Mouse (Mus musculus): ENCODE data around the gene Rab39.

Rab39 gene

DNA sequence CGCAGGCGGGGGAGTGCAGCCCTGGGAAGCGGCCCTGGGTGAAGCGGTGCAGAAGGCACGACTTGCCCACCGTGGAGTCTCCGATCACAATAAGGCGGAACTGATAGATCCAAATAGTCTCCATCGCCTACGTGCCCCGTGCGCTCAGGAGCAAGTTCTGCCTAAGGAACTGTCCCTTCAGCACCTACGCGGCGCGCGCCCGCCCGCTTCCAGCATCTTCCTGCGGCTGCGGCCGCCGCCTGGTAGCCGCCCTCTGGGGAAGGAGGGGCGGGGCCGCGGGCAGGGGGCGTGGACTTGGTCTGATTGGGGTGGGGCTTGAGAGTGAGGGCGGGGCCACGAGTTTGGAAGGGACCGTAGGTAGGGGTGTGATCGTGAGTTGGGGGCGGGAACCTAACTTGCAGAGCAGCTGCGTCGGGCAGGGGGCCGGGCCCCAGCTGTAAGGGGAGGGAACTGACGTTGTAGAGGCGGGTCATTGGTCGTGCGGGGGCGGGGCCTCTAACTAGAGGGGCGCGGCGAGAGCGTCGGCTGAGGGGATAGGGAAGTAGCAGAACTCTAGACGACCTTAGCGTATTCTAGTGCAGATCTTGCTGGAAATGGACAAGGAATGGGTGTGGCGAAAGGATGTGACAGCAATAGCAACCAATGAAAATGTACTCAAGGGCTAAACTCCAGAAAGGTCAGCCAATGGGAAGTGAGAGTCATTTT is at the start of gene Rab39:
TSS of gene Rab39 (minus strand) at position 241 of the 705 bp plus-strand sequence.
- peak; percentile 45 for DNase-seq (ENCODE audit: low spot score)

DNA sequence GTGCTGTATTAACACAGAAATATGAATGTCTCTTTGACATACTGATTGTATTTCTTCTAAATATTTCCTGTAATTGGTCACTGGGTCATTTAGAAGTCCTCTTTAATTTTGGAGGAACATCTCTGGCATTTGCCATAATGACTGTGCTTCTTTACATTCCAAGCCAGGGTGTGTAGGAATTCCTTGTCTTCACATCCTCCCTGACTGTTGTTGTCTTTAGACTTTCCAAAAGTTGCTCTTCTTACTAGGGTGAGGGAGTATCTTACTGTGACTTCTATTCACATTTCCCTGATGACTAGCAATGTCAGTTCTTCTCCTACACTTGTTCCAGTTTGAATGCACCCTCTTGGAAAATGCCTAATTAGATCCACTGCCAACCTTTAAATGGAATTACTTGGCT is 48.8 kb upstream of the Rab39 start:
- no peak for DNase-seq (ENCODE audit: low spot score)

DNA sequence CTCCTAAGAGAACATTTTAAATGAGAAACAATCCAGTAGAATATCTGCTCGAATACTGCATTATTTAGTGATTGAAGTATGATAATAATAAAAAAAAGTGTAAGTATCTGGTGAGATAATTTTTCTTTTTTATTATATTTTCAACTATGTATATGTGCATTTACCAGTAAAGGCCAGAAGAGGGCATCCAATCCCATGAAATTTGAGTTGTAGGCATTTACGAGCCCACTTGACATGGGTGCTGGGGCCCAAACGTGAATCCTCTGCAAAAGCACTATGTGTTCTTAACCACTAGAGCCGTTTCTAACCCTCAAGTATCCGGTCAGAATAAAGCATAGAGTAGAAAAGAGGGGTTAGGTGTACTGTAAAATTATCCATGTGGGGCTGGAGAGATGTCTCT is 44.9 kb upstream of the Rab39 start:
- no peak for DNase-seq (ENCODE audit: low spot score)

DNA sequence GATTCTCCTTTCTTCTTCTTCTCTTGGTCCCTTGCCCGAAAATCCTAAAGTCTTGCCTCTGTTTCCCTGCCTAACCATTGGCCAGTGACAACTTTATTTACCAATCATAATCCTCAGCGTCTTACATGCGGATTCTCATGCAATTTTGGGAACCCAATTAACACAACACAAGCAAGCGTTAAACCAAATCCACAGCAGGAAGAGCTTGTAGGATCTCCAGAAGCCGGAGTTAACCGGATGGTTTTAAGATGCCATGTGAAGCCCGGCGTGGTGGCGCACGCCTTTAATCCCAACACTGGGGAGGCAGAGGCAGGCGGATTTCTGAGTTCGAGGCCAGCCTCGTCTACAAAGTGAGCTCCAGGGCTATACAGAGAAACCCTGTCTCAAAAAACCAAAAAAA is 44.4 kb upstream of the Rab39 start:
- DNase-seq (ENCODE audit: low spot score): no peak

DNA sequence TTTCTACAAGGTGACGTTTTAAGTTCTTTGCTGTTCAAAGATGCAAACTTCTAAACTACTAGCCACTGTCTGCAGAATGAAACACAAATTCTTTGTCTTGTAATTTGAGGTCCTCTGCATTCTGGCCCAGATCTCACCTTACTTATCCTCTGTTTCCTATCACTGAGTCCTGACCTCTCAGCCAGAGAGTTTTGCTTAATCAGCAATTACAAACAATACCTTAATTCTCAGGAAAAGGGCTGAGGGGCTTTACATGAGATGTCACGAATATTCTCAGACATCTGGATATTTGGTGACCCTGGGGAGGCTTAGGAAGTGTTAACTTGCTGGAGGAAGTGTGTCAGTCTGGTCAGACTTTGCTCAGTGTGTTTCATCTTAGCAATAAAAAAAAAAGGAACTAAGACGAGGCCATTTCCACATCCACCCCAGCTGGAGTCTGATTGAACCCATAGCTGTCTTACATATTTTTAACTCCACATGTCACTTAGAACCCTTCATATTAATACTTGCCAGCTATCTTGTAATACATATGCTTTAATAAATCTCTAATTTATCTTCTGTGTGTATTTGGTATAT is 34.9 kb upstream of the Rab39 start:
- DNase-seq (ENCODE audit: low spot score): no peak

DNA sequence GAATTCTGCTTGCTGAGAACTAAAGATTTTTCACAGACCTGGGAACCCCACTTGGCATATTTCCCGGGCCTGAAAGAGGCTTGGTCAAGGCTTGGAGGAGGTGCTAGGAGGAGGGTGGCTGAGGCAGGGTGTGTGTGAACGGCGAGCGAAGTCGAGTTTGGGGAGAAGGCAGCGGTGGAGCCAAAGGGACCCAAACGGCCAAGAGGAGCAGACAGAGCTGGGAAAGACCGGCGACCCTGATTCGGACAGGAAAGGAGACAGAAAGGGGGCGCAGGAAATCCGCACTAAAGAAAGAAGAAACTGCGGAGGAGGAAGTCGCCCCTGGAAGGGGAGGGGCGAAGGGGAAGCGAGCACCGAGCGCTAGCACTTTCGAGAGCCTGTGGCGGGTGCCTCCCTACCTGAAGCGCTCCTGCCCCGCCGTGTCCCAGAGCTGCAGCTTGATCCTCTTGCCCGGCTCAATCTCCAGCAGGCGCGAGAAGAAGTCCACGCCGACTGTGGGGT is 491 bp downstream of the Rab39 start:
- DNase-seq (ENCODE audit: low spot score): no peak

DNA sequence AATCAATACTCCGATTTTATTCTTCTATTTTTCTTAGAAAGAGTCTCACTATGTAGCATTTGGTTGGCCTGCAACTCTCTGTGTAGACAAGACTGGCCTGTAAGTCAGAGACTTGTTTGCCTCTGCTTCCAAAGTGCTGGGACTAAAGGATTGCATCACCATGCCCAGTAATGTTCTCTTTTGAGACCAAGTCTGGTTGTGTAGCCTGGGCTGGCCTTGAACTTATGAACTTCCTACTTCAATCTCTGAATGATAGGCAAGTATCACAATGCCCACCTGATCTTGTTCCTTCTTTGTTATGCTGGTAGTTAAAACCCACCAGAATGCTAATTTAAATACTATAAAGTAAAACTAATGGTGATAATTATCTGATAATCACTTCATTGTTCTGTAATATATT is 3.0 kb downstream of the Rab39 start:
- DNase-seq (ENCODE audit: low spot score): no peak

DNA sequence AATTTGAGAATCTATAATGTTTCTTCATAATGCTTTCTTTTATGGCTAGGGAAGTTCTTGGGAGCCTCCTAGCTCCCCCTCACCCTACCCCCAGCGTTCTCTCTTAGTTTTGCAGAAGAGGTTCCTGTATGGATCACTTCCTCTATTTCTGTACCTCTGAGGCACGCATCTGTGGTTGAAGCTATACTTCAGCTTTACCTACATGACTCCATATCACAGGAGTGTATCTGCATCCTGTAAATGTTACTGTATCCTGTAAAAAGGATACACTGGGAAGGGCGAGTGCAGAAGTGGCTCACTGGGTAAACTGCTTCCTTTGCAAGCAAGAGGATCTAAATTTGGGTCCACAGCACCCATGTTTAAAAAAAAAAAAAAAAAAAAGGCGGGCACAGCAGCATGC is 5.5 kb downstream of the Rab39 start:
- no peak for DNase-seq (ENCODE audit: low spot score)

DNA sequence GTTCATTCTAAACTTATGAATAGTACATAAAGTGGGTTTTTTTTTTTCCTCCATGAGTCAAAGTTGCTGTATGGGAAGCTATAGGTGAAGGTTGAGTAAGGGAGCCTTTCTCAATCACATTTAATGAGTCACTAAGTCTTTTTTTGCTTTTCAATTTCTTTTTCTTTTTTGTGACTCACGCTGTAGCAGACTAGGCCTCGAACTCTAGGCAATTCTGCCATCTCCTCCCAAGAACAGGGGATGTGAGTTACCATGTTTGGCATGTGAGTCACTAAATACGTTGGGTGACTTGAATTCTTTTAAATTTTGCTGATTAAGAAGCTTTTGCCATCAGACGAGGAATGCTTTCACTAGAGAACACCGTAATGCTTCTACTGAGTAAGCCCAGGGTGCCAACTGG is 10.2 kb downstream of the Rab39 start:
- no peak for DNase-seq (ENCODE audit: low spot score)

DNA sequence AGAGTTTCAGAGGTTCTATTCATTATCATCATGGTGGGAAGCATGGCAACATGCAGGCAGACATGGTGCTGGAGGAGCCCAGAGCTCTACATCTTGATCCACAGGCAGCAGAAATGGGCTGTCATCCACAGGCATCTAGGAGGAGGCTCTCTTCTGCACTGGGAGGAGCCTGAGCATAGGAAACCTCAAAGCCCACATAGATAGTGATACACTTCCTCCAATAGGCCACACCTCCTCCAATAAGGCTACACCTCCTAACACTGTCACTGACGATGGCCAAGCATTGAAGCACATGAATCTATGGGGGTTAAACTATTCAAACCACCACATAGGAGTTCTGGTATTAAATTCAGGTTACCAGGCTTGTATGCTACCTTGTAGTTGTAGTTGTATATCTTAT is 12.3 kb downstream of the Rab39 start:
- no peak for DNase-seq (ENCODE audit: low spot score)

DNA sequence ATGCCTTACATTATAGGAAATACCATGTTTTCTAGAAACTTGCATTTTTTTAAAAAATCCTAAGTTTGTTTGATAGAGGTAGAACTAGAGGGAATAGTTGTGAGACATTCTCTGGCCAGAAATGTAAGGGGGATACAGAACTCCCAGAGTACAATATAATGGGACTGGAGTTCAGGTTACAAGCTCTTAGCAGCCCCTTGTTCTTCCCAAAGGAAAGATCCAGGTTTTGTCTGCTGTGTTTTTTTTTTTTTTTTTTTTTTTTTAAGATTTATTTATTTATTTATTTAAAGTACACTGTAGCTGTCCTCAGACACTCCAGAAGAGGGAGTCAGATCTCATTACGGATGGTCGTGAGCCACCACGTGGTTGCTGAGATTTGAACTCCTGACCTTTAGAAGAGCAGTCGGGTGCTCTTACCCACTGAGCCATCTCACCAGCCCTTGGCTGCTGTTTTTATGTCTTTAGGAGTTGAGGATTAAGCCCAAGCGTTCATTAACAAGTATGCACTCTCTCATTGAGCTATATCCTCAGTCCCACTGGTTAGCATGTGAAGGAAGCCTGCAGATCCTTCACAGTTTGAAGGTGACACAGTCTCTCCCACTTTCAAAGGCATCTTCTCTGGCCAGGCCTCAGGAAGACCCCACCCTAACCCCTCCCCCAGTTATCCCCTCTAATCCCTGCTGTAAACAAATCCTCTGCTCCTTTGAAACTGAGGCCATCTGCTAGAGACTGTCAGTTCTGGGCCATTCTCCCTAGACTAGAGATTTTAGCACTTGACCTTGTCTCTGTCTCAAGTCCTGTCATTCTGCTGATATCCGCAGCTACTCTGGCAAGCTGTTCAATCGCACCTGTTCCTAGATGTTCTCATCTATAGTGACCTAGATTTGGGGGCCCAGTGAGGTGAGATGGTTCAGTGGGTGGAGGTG is 14.0 kb downstream of the Rab39 start:
- no peak for DNase-seq (ENCODE audit: low spot score)

DNA sequence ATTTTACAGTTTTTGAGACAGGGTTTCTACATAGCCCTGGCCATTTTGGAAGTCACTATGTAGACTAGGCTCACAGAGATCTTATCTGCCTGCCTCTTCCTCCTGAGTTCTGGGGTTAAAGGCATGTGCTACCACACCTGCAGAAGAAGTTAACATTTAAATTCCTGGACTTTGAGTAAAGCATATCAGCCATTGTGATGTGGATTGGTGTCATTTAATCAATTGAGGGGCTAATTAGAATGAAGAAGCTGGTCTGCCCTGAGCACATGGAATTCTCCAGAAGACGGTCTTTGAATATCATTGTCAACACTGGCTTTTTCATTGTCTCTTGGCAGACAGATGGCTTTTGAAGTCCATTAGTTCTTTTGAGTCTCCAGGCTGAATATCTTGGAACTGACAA is 25.2 kb downstream of the Rab39 start:
- DNase-seq (ENCODE audit: low spot score): no peak

DNA sequence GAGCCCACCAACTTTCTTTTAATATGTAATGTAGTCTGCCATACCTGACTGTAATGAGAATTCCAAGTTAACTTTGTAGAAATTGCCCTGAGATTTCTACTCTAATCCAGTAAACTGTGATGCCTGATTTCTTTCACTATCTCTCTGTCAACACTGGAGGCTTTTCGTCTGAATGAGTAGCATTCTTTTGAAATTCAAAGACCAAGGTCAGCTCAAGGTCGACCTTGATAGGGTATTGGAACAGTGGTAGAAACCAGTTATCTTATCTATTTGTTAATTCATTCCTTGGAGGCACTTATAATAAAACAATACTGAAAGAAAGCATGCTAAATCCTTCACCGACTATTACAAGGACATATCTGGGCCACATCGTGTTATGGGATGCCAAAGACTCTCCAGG is 29.1 kb downstream of the Rab39 start:
- DNase-seq (ENCODE audit: low spot score): no peak

DNA sequence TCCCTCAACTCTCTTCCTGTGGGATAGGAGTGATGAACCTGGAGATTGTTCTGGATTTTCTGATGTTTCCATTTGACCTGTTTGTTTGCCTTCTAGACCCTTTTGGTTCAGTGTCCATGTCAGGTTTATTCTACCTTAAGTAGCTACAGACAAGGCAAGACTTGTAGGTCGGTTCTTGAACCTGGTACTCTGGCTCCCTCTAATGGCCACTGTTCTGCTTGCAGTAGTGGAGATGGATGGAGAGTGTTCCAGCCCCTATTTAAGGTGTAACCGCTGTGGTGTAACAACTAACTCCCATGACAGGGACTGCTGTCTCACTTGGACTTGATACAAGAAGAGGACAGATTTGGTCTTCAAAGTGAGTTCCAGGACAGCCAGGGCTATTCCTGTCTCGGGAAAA is 32.5 kb downstream of the Rab39 start:
- peak; percentile 8 for DNase-seq (ENCODE audit: low spot score)

DNA sequence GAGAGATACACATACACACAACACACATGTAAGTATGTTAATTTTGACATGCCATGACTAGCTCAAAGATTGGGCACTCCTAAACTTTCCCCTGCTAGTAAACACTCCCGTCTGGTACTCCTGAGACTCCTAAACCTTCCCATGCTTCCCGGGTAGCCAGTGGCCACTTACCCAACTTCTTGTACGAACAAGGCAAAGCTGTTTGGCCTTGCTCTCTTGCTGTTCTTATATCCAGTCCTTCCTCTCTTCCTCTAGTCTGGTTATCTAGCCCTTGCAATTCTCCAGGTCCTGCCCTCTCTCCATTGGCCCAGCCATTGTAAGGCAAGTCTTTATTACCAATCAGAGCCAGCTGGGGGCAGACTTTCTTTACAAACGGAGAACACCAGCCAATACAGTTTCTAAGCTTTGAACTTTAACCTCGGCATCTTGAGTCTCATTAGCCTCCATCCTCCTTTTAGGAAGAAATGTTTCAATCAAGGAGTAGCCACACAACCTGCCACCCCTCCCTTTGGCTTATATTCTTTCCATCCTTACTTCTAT is 36.3 kb downstream of the Rab39 start, which contains the start of gene Cul5:
TSS of gene Cul5 (minus strand) at position 335 of the 540 bp plus-strand sequence.
- no peak for DNase-seq (ENCODE audit: low spot score)

DNA sequence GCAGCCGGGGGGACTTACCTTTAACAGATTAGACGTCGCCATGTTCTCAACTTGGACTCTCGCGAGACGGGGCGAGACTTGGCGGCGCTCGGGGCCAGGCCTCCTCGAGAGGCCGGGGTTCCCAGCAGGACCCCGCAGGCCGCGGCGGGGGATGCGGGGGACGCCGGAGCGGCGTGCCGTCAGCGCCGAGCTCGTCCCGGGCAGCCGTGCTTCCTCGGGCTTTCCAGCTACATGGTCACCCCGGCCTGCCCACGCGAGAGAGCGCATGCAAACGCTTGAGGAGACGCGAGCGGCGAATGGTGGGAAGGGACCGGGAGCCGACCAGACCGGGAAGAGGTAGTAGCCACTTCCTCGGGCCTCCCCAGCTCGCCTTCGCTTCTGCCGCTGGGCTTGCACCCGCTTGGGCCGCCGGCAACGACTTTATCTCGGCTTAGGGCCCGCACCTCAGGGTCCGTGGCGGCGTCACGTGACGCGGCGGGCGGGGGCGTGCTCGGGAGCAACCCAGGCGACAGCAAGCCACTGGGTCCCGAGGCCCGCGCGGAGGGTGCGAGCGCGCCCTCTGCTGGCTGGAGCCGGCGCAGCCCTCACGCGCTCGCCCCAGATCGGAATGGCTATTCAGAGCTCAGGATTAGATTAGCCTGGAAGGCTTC is 38.9 kb downstream of the Rab39 start:
- peak; percentile 95 for DNase-seq (ENCODE audit: low spot score)

DNA sequence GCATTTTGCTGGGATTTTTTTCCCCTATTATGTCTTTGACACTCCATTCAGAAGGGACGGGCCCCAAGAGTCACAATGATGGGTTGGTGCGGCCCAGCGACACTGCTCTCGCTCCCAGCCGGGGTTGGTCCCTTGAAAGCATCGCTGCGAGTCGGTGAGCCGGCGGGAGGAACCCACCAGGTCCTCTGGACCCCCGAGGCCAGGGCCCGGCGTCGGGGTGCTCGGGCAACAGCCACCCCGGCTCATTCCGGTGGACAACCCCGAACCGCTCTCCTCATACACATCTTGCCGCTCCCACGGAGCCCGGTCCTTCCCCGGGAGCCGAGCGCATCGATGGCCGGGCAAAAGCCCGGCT is 39.4 kb downstream of the Rab39 start:
- DNase-seq (ENCODE audit: low spot score): no peak

DNA sequence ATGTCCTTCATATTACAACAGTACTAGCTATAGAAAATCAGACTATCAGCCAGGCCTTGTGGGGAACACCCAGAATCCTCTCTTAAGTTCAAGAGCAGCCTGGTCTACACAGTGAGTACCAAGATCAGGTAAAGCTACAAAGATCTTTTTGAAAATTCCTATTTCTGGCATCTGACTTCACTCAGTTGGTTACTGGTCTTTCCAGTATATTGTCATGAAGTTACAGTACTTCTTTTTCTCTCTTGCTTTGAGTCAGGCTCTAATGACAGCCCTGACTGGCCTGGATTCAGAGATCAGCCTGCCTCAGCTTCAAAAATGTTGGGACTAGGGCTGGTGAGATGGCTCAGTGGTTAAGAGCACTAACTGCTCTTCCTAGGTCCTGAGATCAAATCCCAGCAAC is 40.6 kb downstream of the Rab39 start:
- no peak for DNase-seq (ENCODE audit: low spot score)

DNA sequence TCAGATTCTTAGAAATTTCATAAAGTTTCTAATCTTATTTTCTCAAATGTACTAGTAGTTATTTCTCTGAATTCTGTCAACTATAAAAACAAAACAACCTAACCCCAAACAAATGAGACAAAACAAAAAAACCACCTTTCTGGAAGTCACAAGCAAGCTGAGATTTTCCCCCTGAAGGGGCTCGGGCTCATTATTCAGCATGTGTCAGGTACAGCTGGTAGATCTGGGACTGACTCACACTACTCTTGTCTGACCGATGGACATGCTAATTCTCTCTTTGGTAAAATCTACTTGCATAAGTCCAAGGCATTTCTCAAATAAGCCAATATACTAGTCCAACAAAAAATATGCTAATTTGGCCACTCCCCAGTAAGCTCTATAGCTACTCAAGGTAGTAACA is 41.2 kb downstream of the Rab39 start:
- no peak for DNase-seq (ENCODE audit: low spot score)

DNA sequence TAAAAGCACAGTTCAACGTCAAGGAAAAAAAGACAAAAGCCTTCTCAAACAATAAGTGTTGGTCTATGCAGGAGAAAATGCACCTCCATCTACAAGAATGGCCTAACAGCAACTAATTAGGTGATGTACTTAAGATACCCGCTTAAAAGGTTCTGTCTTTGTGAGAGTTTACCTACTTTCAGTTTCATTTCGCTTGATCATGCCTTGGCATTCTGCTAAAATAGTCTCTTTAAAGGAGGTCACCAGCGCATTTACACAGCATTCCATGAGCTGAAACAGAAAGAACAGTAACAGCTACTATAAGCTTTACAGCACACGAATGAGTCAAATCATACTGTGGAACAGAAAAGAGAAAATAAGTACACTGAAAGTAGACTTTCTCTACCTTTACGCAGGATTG is 71.2 kb downstream of the Rab39 start:
- no peak for DNase-seq (ENCODE audit: low spot score)
